Mouse (Mus musculus) lung, adult 2 months (tissue): Measurements from ENCODE around the gene Actrt2.

Experiments used
- CTCF ChIP-seq: fragments of 200-500 bp; IDR thresholded peaks from 2 replicates; pipeline ENCODE4 v1.5.1; 2011; ENCODE audit warnings: mild to moderate bottlenecking, low read length, control low read depth; ENCODE audit not compliant: insufficient read depth
- POLR2A ChIP-seq: fragments of 200-500 bp; IDR thresholded peaks from 2 replicates; pipeline ENCODE4 v1.6.1; 2011; ENCODE audit warnings: low read depth, mild to moderate bottlenecking, control low read depth, low read length, borderline replicate concordance; ENCODE audit errors: extremely low read depth

GRCm38 (mm10) chr4:154702931-154703330 is 35.3 kb upstream of the Actrt2 start:
- TF ChIP-seq CTCF (no peak), POLR2A (no peak)
